Mouse (Mus musculus) heart, postnatal 0 days (tissue): ENCODE data around the gene Pbxip1. TPM values are rescaled to one million over a fixed set of nuclear protein-coding genes. Genes with fewer than 3 reads are reported as not detected.

Source experiments
- ATAC-seq: fragments of 200-750 bp; cut with Nextera tagmentation; 2 replicates; pipeline ENCODE4 v1.8.0; 2017; ENCODE audit warnings: low read depth, moderate number of reproducible peaks, moderate library complexity; ENCODE audit not compliant: insufficient read depth
- DNase-seq: peaks from one replicate; pipeline ENCODE4 v3.0.0-alpha.2; 2016; ENCODE audit warnings: low spot score
- H3K27ac ChIP-seq: fragments of 300-500 bp; sonication (generic); 2 replicates; pipeline ENCODE4 v1.5.1; 2014; ENCODE audit warnings: low read depth, mild to moderate bottlenecking
- H3K27me3 ChIP-seq: fragments of 300-500 bp; sonication (generic); 2 replicates; pipeline ENCODE4 v1.6.1; 2014; ENCODE audit warnings: low read length, mixed read lengths; ENCODE audit not compliant: control insufficient read depth, insufficient read depth
- H3K36me3 ChIP-seq: fragments of 300-500 bp; sonication (generic); replicated peaks from 2 replicates; pipeline ENCODE4 v1.6.1; 2014; ENCODE audit warnings: low read length, mixed read lengths; ENCODE audit not compliant: control insufficient read depth, insufficient read depth
- H3K4me1 ChIP-seq: fragments of 300-500 bp; sonication (generic); 2 replicates; pipeline ENCODE4 v1.6.1; 2014; ENCODE audit warnings: antibody characterized with exemption; ENCODE audit not compliant: control insufficient read depth, insufficient read depth
- H3K4me2 ChIP-seq: fragments of 300-500 bp; sonication (generic); 2 replicates; pipeline ENCODE4 v1.6.1; 2014; ENCODE audit warnings: low read depth, mild to moderate bottlenecking, low read length, moderate library complexity
- H3K4me3 ChIP-seq: fragments of 300-500 bp; sonication (generic); 2 replicates; pipeline ENCODE4 v1.5.1; 2014; ENCODE audit warnings: low read depth, low read length
- H3K9ac ChIP-seq: fragments of 300-500 bp; sonication (generic); replicated peaks from 2 replicates; pipeline ENCODE4 v1.6.1; 2014; ENCODE audit warnings: low read depth, low read length, mixed read lengths
- H3K9me3 ChIP-seq: fragments of 300-500 bp; sonication (generic); replicated peaks from 2 replicates; pipeline ENCODE4 v1.6.1; 2016; ENCODE audit warnings: low read length; ENCODE audit not compliant: control insufficient read depth
- CTCF ChIP-seq: IDR thresholded peaks from 2 replicates; pipeline ENCODE4 v1.5.1; 2016; ENCODE audit warnings: antibody characterized with exemption, control low read depth, low read depth
- EP300 ChIP-seq: IDR thresholded peaks from 2 replicates; pipeline ENCODE4 v1.6.1; 2016; ENCODE audit warnings: antibody characterized with exemption, low read depth
- WGBS: fragments of 180-500 bp; shearing (Covaris S2); extraction: QIAGEN DNeasy Blood & Tissue Kit; methylation state at CpG from one replicate; pipeline ENCODE4 v1.1.7; 2014; 5-methylcytosine and 5-hydroxymethylcytosine counted together
- polyA plus RNA-seq: library from polyadenylated mRNA; unstranded; fragments of >200 nt; fragmentation: Nextera tagmentation; extraction: Ambion mirVana; gene quantifications from 2 replicates; pipeline ENCODE4 v1.2.1, GENCODE M21; 2015
- total RNA-seq: library from RNA; depleted of rRNA; stranded (reverse); fragments of >200 nt; gene quantifications from 2 replicates; pipeline ENCODE4 v1.2.3, GENCODE M21; 2014; ENCODE audit warnings: low replicate concordance

Pbxip1 gene
- total and polyA plus RNA-seq, 2 experiments from 2014 or later: 73.2 to 84.4 TPM

DNA sequence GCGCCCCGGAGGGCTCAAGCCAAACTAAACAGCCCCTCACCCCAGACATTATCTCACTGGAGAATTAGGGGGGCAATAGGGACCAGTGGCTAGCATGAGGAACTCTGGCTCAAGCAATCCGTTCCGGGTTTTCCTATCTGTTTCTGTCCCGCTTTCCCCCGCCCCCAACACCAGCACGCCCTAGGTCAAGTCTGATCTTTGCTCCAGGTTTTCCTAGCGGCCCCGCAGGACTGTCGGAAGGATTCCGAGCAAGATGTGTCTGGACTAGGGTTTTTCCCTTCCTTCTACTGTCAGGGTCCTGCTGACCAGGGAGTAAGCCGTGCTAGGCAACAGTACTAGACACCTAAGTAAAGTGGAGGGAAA lies 41.6 kb upstream of the Pbxip1 start:
- TF ChIP-seq CTCF (no peak), EP300 (no peak)
- Histone ChIP-seq H3K27ac (peak overlapping the region; percentile 95), H3K36me3 (no peaks in the 10 kb centered on the region), H3K27me3 (no peaks in the 10 kb centered on the region), H3K9me3 (no peaks in the 10 kb centered on the region), H3K4me1 (peaks cover 34% of the 10 kb centered on the region), H3K4me3 (peak overlapping the region; percentile 78), H3K4me2 (peak overlapping the region; percentile 100), H3K9ac (peak overlapping the region; percentile 67)
- peak; percentile 92 for DNase-seq
- 1% methylated on average over 12 of the region's 12 CpGs for WGBS
- ATAC-seq: peak; percentile 22

- H3K36me3 ChIP-seq: no peaks in the 10 kb centered on the region
- peak overlapping the region; percentile 67; the same call in 1 of the 2 replicates for H3K9ac ChIP-seq
- DNase-seq (no peak), ATAC-seq (no peak)
- H3K4me1 ChIP-seq: peaks cover 29% of the 10 kb centered on the region
- peak overlapping the region; percentile 95 for H3K27ac ChIP-seq
- no peaks in the 10 kb centered on the region for H3K9me3 ChIP-seq
- no peaks in the 10 kb centered on the region for H3K27me3 ChIP-seq
- H3K4me2 ChIP-seq: peak overlapping the region; percentile 100
- 4% methylated on average over 10 of the region's 10 CpGs for WGBS
- H3K4me3 ChIP-seq: peak overlapping the region; percentile 78
- TF ChIP-seq EP300 (no peak), CTCF (no peak)
Measured at GRCm38 (mm10) chr3:89395419-89395805, 41.1 kb upstream of the Pbxip1 start.

DNA sequence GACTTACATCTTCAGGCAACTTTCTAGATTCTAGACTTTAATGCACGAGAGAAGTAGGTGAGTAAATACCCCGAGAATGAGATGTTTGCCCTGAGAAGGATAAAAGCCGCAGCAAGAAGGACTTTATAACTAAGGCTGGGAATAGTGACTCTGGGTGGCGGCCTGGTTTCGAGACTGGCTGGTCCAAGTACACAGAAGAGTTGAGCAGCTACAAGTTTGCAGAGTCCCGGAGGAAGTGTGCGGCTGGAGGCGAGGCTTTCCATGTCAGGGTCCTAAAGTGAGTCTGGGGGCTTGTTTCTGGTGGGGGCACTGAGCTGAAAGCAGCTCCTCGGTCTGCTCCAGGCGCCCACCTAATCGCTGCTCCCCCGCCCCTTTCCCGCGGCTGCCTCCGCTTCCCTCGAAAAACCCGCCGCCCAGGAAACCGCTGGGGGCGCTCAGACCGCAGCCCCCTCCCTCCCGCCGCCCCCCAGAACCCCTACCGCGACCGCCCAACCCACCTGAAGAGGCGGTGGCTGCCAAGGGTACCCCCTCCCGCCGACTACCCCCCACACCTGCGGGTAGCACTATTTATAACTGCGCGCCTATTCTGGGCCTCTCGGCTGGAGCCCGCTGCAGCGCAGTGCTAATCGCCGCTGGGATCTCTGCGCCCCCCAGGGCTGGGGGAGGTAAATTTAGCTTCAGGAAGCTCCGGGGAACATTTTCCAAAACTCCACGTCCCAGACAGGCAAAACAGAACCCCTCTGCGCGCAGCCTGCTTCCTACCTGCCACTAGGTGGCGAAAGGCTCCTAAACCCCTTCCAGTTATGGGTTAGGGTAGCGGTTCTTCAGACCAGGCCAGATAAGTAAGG lies 40.5 kb upstream of the Pbxip1 start:
- Histone ChIP-seq H3K27ac (peak overlapping the region; percentile 67), H3K27me3 (no peaks in the 10 kb centered on the region), H3K4me2 (peak overlapping the region; percentile 100), H3K4me3 (peak overlapping the region; percentile 78), H3K9ac (peak overlapping the region; percentile 70), H3K36me3 (no peaks in the 10 kb centered on the region), H3K9me3 (no peaks in the 10 kb centered on the region), H3K4me1 (peaks cover 23% of the 10 kb centered on the region)
- peak; percentile 74 for DNase-seq
- no peak for ATAC-seq
- WGBS: 1% methylated on average over 38 of the region's 44 CpGs
- TF ChIP-seq EP300 (no peak), CTCF (peak; percentile 87)

GRCm38 (mm10) chr3:89396654-89397005 lies 39.9 kb upstream of the Pbxip1 start:
- 0% methylated on average over 4 of the region's 4 CpGs for WGBS
- DNase-seq (no peak), ATAC-seq (no peak)
- TF ChIP-seq EP300: no peak
- TF ChIP-seq CTCF: no peak
- Histone ChIP-seq H3K27ac (peak overlapping the region; percentile 43; the same call in 1 of the 2 replicates), H3K4me3 (peak overlapping the region; percentile 78), H3K27me3 (no peaks in the 10 kb centered on the region), H3K36me3 (peaks cover 5% of the 10 kb centered on the region), H3K4me2 (peak overlapping the region; percentile 100), H3K9me3 (no peaks in the 10 kb centered on the region), H3K9ac (peak overlapping the region; percentile 70), H3K4me1 (peaks cover 19% of the 10 kb centered on the region)

DNA sequence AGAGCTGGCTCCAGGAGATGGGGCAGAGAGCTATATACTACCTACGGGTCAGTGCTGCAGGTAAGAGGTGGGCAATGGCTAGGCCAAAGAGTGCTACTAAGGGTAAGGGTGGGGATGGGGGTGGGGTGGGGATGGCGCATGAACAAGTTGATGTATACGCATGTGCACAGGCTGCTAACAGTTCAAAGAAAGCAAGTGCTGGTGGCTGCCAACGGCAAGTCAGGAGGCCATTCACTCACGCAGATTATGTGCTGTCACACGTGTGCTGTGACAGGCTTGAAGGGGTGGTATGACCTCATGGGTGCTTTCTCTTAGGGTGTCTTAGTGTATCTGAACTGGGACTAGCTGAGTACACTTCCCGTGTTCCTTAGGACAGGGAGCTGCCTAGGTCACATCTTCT lies 35.2 kb upstream of the Pbxip1 start:
- Histone ChIP-seq H3K4me3 (no peak overlapping the region), H3K4me1 (peaks cover 6% of the 10 kb centered on the region; the same call in 1 of the 2 replicates), H3K27me3 (no peaks in the 10 kb centered on the region), H3K9me3 (no peaks in the 10 kb centered on the region), H3K27ac (no peak overlapping the region), H3K9ac (no peak overlapping the region), H3K36me3 (peaks cover 48% of the 10 kb centered on the region), H3K4me2 (no peak overlapping the region)
- no peak for DNase-seq
- WGBS: 85% methylated on average over 7 of the region's 7 CpGs
- ATAC-seq: no peak
- TF ChIP-seq EP300: no peak
- TF ChIP-seq CTCF: no peak
